Mouse (Mus musculus) spleen, adult 2 months (tissue): ENCODE measurements around the gene Nkx2-5. TPM values are rescaled to one million over a fixed set of nuclear protein-coding genes. Genes with fewer than 3 reads are reported as not detected.

Source experiments
- DNase-seq, 2 experiments: peaks; one replicate each; pipeline versions ENCODE4 v3.0.0 to v3.0.0-alpha.2; 2012 to 2021; ENCODE audit warnings: low spot score in 2 of 2, low read depth in 1 of 2
- H3K27ac ChIP-seq: fragments of 200-500 bp; 2 replicates; pipeline ENCODE4 v1.5.1; 2012; ENCODE audit warnings: low read length, inconsistent platforms; ENCODE audit not compliant: insufficient read depth
- H3K27me3 ChIP-seq: fragments of 200-500 bp; 2 replicates; pipeline ENCODE4 v1.6.1; 2012; ENCODE audit warnings: mild to moderate bottlenecking, moderate library complexity, low read length, inconsistent platforms; ENCODE audit not compliant: control insufficient read depth, insufficient read depth
- H3K36me3 ChIP-seq: fragments of 200-500 bp; 2 replicates; pipeline ENCODE4 v1.6.1; 2012; ENCODE audit warnings: mild to moderate bottlenecking, low read length, inconsistent platforms; ENCODE audit not compliant: control insufficient read depth, insufficient read depth
- H3K4me1 ChIP-seq: fragments of 200-500 bp; 2 replicates; pipeline ENCODE4 v1.6.1; 2011; ENCODE audit warnings: inconsistent platforms; ENCODE audit not compliant: control insufficient read depth, insufficient read depth, insufficient read length
- H3K4me3 ChIP-seq: fragments of 200-500 bp; 2 replicates; pipeline ENCODE4 v1.5.1; 2011; ENCODE audit warnings: mild to moderate bottlenecking, inconsistent platforms; ENCODE audit not compliant: insufficient read depth, insufficient read length; ENCODE audit errors: extremely low read depth
- CTCF ChIP-seq: fragments of 200-500 bp; IDR thresholded peaks from 2 replicates; pipeline ENCODE4 v1.5.1; 2011; ENCODE audit warnings: mild to moderate bottlenecking, inconsistent platforms; ENCODE audit not compliant: insufficient read depth, insufficient read length, insufficient replicate concordance; ENCODE audit errors: extremely low read depth
- POLR2A ChIP-seq: fragments of 200-500 bp; IDR thresholded peaks from 2 replicates; pipeline ENCODE4 v1.6.1; 2011; ENCODE audit warnings: low read depth, low read length, inconsistent platforms
- WGBS: fragments of 180-500 bp; shearing (Covaris S2); methylation state at CpG from one replicate; pipeline ENCODE4 v1.1.7; 2018; 5-methylcytosine and 5-hydroxymethylcytosine counted together
- polyA plus RNA-seq: library from polyadenylated mRNA; depleted of rRNA; stranded (reverse); fragments of >200 nt; gene quantifications from 2 replicates; pipeline ENCODE4 v1.2.3, GENCODE M21; 2012

Nkx2-5 gene
- polyA plus RNA-seq, 1 experiment, result 19.8 TPM

DNA sequence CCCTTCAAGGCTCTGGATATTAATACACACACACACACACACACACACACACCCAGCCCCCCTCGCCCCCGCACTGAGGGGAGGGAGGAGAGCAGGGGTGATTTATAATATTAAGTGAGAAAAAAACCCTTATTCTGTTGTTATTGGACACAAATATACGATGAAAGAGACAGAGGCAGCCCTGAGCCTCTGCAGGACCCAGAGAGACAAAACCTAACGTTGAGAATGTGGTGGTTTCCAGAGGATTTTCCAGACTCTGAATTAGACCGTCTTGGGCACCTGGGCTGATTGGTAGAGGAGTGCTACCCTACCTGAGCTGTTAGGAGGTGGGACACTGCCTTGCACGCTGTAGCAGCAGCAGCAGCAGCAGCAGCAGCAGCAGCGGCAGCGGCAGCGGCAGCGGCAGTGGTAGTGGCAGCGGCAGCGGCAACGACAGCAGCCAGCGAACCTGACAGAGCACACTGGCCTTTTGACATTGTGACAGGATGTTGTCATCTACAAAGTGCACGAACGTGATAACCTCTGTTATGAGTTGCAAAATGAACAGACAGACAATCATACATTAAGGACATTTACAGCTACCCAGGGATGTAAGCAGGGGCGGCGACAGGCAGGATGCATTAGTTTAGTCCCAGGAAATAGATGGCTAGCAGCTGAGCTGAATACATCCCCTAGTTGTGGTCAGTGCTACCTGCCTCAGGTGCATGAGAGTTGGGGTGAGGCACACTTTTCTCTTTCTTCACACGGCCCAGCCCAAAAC, 7.8 kb downstream of the Nkx2-5 start:
- no peaks in the 10 kb centered on the region for H3K36me3 ChIP-seq
- H3K27me3 ChIP-seq, result peaks cover 26% of the 10 kb centered on the region
- DNase-seq, result no peak
- WGBS, result 8% methylated on average over 19 of the region's 19 CpGs
- H3K4me1 ChIP-seq, result peaks cover 2% of the 10 kb centered on the region; the same call in 1 of the 2 replicates
- peak overlapping the region; percentile 14; the same call in 1 of the 2 replicates for H3K4me3 ChIP-seq
- H3K27ac ChIP-seq, result no peak overlapping the region; the same call in 1 of the 2 replicates
- TF ChIP-seq CTCF (no peak), POLR2A (no peak)

DNA sequence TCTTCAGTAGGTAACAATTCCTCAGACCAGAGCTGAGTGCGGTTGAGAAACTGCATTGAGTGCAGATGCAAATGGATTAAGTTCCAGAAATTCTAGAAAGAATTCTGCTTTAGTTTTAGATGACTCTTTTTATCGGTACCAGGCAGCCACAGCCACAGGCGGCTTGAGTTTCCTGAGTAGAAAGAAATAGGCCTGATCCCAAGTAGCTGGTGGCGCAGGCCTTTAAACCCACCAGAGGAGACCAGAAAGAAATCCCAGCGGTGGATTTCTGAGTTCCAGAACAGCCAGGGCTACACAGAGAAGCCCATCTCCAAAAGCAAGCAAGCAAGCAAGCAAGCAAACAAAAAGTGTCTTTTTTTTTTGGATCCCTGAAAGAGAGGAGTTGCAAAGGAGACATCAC, 8.4 kb downstream of the Nkx2-5 start:
- Histone ChIP-seq H3K27ac (no peak overlapping the region), H3K36me3 (no peaks in the 10 kb centered on the region), H3K4me3 (no peak overlapping the region), H3K27me3 (peaks cover 25% of the 10 kb centered on the region), H3K4me1 (peaks cover 2% of the 10 kb centered on the region; the same call in 1 of the 2 replicates)
- no peak for DNase-seq
- TF ChIP-seq POLR2A (no peak), CTCF (no peak)
- WGBS, result 36% methylated on average over 5 of the region's 5 CpGs

DNA sequence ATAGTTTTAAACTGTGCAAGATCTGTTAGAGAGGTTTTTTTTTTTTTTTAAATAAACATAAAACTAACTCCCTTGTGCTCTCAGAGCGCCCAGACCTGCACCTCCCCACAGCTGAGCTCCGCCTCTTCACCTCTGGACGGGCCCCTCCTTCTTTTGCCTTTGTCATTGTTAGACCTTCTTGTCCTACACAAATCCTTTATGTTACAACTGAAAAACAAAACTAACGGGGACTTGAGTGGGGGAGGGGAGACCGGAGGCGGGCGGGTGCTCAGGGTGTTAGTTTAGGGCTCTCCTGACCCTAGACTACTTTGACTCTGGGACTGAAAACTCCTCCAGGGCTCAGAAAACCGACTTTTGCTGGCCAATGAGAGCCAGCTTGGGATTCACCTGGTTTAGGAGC, 8.9 kb downstream of the Nkx2-5 start:
- whole genome bisulfite sequencing, result 30% methylated on average over 8 of the region's 8 CpGs
- no peak for DNase-seq
- peaks cover 20% of the 10 kb centered on the region; the same call in 1 of the 2 replicates for H3K27me3 ChIP-seq
- no peak overlapping the region for H3K4me3 ChIP-seq
- TF ChIP-seq CTCF (no peak), POLR2A (no peak)
- H3K36me3 ChIP-seq, result no peaks in the 10 kb centered on the region
- H3K27ac ChIP-seq, result no peak overlapping the region
- peaks cover 2% of the 10 kb centered on the region; the same call in 1 of the 2 replicates for H3K4me1 ChIP-seq

DNA sequence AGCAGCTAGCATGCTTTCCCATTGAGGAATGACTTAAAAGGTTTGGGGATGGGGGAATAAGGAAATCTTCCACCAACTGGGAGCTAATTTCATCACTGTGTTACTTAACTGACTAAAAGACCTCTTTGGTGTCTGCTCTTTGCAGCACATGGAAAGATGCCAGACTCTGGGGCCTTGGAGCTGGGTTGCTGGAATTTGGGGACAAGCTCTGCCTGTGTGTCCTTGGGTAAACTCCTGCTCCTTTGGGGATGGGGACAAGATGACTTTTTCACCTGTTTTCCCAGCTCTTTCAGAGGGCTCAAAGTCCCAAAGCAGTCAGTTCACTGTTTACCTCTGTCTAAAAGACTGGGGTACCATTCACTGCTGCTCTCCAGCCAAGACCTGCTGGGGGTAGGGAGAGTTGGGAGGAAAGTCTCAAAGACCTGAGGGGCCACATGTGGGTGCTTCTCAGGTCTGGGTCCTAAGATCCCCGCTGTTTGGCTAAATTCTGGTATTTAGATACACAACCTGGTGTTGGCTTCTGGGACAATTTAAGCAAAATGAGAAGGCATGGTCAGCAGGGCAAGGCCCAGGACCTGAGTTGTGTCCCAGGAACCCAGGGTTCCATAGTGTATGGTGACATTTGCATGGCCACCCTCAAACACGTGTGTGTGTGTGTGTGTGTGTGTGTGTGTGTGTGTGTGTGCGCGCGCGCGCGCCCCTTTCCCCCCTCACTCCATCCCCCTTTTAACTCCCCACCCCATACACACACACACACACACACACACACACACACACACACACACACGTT, 9.6 kb downstream of the Nkx2-5 start:
- Histone ChIP-seq H3K4me3 (no peak overlapping the region), H3K27ac (no peak overlapping the region), H3K36me3 (no peaks in the 10 kb centered on the region), H3K4me1 (peaks cover 2% of the 10 kb centered on the region; the same call in 1 of the 2 replicates), H3K27me3 (peaks cover 20% of the 10 kb centered on the region; the same call in 1 of the 2 replicates)
- TF ChIP-seq POLR2A (no peak), CTCF (no peak)
- DNase-seq, result no peak
- WGBS, result 48% methylated on average over 5 of the region's 9 CpGs

DNA sequence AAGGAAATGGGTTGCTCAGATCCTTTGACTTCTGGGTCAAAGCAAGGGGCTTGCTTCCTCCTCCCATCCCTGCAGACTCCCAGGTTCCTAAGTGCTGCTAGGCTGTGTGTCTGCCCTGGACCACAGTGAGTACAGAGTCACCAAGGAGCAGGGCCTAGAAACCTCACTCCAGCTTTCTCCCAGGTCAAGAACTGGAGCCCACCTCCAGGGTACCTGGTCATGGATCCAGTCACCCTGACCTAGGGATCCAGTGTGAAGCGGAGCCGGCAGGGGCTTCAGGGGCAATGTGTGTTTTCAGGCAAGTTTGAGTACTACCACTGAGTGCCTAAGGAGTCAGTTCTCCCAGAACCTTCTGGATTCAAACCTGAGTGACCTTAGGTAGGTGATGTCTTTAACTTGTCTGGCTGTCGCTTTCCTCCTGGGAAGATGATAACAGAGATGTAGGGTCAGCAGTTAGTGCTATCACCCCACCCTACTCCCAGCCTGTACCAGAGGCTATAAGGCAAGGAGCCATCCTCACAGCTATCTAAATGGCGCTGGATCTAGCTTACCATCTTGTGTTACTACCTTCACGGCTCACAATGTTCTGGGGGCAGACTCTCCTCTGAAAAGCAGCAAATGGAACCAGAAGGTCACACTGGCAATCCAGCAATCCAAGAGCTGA, 10.4 kb downstream of the Nkx2-5 start:
- H3K27me3 ChIP-seq, result peaks cover 16% of the 10 kb centered on the region; the same call in 1 of the 2 replicates
- TF ChIP-seq CTCF, result no peak
- TF ChIP-seq POLR2A, result no peak
- H3K36me3 ChIP-seq, result no peaks in the 10 kb centered on the region
- H3K4me3 ChIP-seq, result no peak overlapping the region
- H3K27ac ChIP-seq, result no peak overlapping the region
- 83% methylated on average over 5 of the region's 5 CpGs for WGBS
- DNase-seq, result no peak
- peaks cover 2% of the 10 kb centered on the region; the same call in 1 of the 2 replicates for H3K4me1 ChIP-seq

DNA sequence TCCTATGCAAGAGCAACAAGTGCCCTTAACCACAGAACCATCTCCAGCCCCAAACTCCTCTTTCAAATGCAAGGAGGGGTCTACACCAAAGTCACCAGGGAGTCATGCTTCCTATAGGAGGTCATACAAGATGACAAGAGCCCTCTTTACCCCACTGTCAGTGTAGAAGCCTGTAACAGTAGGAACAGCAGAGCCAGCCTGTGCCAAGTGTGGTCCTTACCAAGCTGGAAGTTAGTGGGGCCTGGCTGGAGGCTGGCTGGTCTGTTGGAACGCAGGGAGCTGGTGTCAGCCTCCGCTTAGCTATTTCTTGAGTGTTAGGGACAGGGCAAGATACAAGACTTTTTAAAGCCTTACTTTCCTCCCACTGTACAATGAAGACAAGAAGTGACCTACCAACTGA, 11.0 kb downstream of the Nkx2-5 start:
- no peak for DNase-seq
- H3K27ac ChIP-seq, result no peak overlapping the region
- H3K4me1 ChIP-seq, result no peaks in the 10 kb centered on the region
- no peak overlapping the region for H3K4me3 ChIP-seq
- TF ChIP-seq POLR2A (no peak), CTCF (no peak)
- no peaks in the 10 kb centered on the region for H3K36me3 ChIP-seq
- peaks cover 11% of the 10 kb centered on the region; the same call in 1 of the 2 replicates for H3K27me3 ChIP-seq
- WGBS, result 68% methylated on average over 2 of the region's 2 CpGs

DNA sequence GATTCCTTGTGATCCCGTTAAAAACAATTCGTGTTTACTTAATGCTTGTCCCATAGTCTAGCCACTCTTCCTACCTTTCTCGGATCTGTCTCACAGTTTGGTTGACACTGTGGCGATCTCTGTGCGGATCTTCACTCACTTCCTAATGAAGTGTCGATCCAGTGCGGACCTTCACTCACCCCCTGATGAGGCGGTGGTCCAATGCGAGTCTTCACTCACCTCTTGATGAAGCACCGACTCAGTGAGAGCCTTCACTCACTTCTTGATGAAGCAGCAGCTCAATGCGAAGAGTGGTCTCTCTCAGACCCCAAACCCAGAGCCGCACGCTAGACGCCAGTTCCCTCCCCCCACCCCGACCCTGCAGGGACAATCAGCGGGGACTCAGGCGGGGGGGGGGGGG, 18.7 kb downstream of the Nkx2-5 start:
- no peaks in the 10 kb centered on the region for H3K4me1 ChIP-seq
- H3K4me3 ChIP-seq, result no peak overlapping the region
- no peak for DNase-seq
- H3K27me3 ChIP-seq, result no peaks in the 10 kb centered on the region; the same call in 1 of the 2 replicates
- 72% methylated on average over 17 of the region's 17 CpGs for WGBS
- TF ChIP-seq POLR2A (no peak), CTCF (no peak)
- no peaks in the 10 kb centered on the region for H3K36me3 ChIP-seq
- no peak overlapping the region for H3K27ac ChIP-seq
